8 mouse cellular contexts compared by ENCODE assay signal in the genomic region with DNA sequence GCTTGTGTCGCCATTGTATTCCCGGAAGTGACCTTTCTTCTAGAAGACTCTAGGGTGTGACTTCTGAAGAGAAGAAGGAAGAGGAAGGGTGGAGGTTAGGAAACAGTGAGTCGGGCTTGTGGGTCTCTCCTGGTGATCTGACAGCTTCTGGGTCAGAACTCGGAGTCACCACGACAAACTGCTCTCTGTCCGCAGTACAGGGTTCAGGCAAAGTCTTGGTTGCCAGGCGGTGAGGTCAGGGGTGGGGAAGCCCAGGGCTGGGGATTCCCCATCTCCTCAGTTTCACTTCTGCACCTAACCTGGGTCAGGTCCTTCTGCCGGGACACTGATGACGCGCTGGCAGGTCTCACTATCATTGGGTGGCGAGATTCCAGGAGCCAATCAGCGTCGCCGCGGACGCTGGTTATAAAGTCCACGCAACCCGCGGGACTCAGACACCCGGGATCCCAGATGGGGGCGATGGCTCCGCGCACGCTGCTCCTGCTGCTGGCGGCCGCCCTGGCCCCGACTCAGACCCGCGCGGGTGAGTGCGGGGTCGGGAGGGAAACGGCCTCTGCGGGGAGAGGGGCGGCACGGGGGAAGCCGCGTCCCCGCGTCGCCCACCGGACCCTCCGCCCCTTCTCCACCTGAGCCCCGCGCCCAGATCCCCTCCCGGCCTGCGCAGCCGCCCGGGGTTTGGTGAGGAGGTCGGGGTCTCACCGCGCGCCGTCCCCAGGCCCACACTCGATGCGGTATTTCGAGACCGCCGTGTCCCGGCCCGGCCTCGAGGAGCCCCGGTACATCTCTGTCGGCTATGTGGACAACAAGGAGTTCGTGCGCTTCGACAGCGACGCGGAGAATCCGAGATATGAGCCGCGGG. TPM values are rescaled to one million over a fixed set of nuclear protein-coding genes. Genes with fewer than 3 reads are reported as not detected.
DNase-seq lines count a peak whose midpoint lies in the region; ATAC-seq and TF ChIP-seq lines count a peak whose summit lies in the region.

A gene (plus strand): TSS at position 67 of the 859 bp plus-strand sequence.

- intact Hi-C loops in heart, postnatal 25 days (cut with DNase I): no loop called here

- peaks cover 6% of the 10 kb centered on the region; the same call in 1 of the 2 replicates for H3K27me3 ChIP-seq in ES-Bruce4 (ENCODE audit: control insufficient read depth, insufficient read depth, low read length, poor library complexity, severe bottlenecking)
- no peaks in the 10 kb centered on the region for H3K27me3 ChIP-seq in forebrain, embryonic 15.5 days

- H3K9ac ChIP-seq in ES-Bruce4 (ENCODE audit: low read depth, poor library complexity, severe bottlenecking): peak within 1 kb of the TSS; percentile 60
- peak within 1 kb of the TSS; percentile 73 for H3K9ac ChIP-seq in forebrain, embryonic 15.5 days (replicated peaks)

- DNase-seq in cerebellum, adult 11 months: peak; percentile 93
- peak; percentile 97 for DNase-seq in heart, postnatal 25 days (ENCODE audit: low spot score)
- peak; percentile 84 to 97 for DNase-seq in layer of hippocampus, adult 18-20 months (ENCODE audit: low spot score in 2 of 2)
- peak; percentile 100 for DNase-seq in lung, adult 2 months
- peak; percentile 94 to 96 for DNase-seq in thymus, adult 18-20 months

- H3K27ac ChIP-seq in ES-Bruce4 (ENCODE audit: insufficient read depth, low read length): no peak within 1 kb of the TSS
- no peak within 1 kb of the TSS for H3K27ac ChIP-seq in forebrain, embryonic 15.5 days (replicated peaks)

- peak; percentile 89 for ATAC-seq in forebrain, embryonic 15.5 days (replicated peaks)
- peak; percentile 80 for ATAC-seq in neutrophil, adult 5-6 weeks (ENCODE audit: extremely low read depth, insufficient number of reproducible peaks, low FRiP score, poor library complexity, severe bottlenecking)

- H3K9me3 ChIP-seq in ES-Bruce4 (replicated peaks; ENCODE audit: control insufficient read depth, insufficient read depth, low read length, poor library complexity, severe bottlenecking): no peaks in the 10 kb centered on the region
- no peaks in the 10 kb centered on the region for H3K9me3 ChIP-seq in forebrain, embryonic 15.5 days

- H3K36me3 ChIP-seq in ES-Bruce4 (ENCODE audit: control insufficient read depth, insufficient read depth, low read length, poor library complexity, severe bottlenecking): no peaks in the 10 kb centered on the region
- H3K36me3 ChIP-seq in forebrain, embryonic 15.5 days: no peaks in the 10 kb centered on the region

- no peak for TF ChIP-seq EP300 in ES-Bruce4 (IDR thresholded peaks at IDR 0.05; ENCODE audit: insufficient read depth, low read depth, low read length)

- 2% methylated on average over 73 of the region's 73 CpGs for WGBS in forebrain, embryonic 15.5 days
- WGBS in lung, adult 2 months: under 1% methylated on average over 71 of the region's 73 CpGs

- no peak for TF ChIP-seq CTCF in ES-Bruce4 (IDR thresholded peaks at IDR 0.05; ENCODE audit: low read depth, low read length)
- TF ChIP-seq CTCF in lung, adult 2 months (IDR thresholded peaks at IDR 0.05; ENCODE audit: insufficient read depth, low read length): no peak

- H3K4me2 ChIP-seq in forebrain, embryonic 15.5 days (replicated peaks): peak within 1 kb of the TSS; percentile 97

- no peak for TF ChIP-seq POLR2A in ES-Bruce4 (IDR thresholded peaks at IDR 0.05; ENCODE audit: insufficient read depth, low read length)
- TF ChIP-seq POLR2A in lung, adult 2 months (IDR thresholded peaks at IDR 0.05; ENCODE audit: borderline replicate concordance, extremely low read depth, low read depth, low read length): peak; percentile 97

- peak within 1 kb of the TSS; percentile 41 for H3K4me3 ChIP-seq in ES-Bruce4 (ENCODE audit: low read depth, low read length)
- H3K4me3 ChIP-seq in forebrain, embryonic 15.5 days: peak within 1 kb of the TSS; percentile 80
- peak within 1 kb of the TSS; percentile 89 for H3K4me3 ChIP-seq in lung, adult 2 months (replicated peaks; ENCODE audit: extremely low read depth, low read depth, low read length)

- H3K4me1 ChIP-seq in ES-Bruce4 (ENCODE audit: control insufficient read depth, insufficient read depth, low read length): no peaks in the 10 kb centered on the region
- peaks cover 9% of the 10 kb centered on the region for H3K4me1 ChIP-seq in forebrain, embryonic 15.5 days
- peaks cover 5% of the 10 kb centered on the region for H3K4me1 ChIP-seq in lung, adult 2 months (ENCODE audit: control insufficient read depth, insufficient read depth, low read length)

RNA-seq across cellular contexts. Expression of the gene that starts here (rescaled TPM):
- 19.8 and 23.1 TPM in 2 replicates for polyA plus RNA-seq in ES-Bruce4 (2011; ENCODE audit: insufficient read depth, insufficient read length, low read depth, missing spikeins)
- polyA plus RNA-seq in forebrain, embryonic 15.5 days (2015; fragmentation: Nextera tagmentation; extraction: Ambion mirVana): 48.1 and 50.1 TPM in 2 replicates
- total RNA-seq in heart, postnatal 25 days (2021): 10 to 100 TPM; 84.3 to 89.6 TPM
- 10 to 100 TPM; 22.1 to 26.7 TPM for total RNA-seq in layer of hippocampus, adult 18-20 months (2021)
- 878 and 1,286 TPM in 2 replicates for polyA plus RNA-seq in lung, adult 2 months (2012; rRNA removed)
- 2,114 and 2,381 TPM in 2 replicates for total RNA-seq in neutrophil, adult 5-6 weeks (2017)

Comparison
In these comparisons a context has a peak if more than half of its experiments do, and no peak if none do; other contexts are left out.
1. RNA of the gene that starts here (total RNA-seq): 2,114 to 2,381 TPM in neutrophil, adult 5-6 weeks; 84.3 to 89.6 TPM in heart, postnatal 25 days and 22.1 to 26.7 TPM in layer of hippocampus, adult 18-20 months; every median in the first group is over 10 times any median in the second.
2. RNA of the gene that starts here (polyA plus RNA-seq): 878 to 1,286 TPM in lung, adult 2 months; 48.1 to 50.1 TPM in forebrain, embryonic 15.5 days and 19.8 to 23.1 TPM in ES-Bruce4; every median in the first group is over 10 times any median in the second.
3. Peak in every context shown above with its lines, with median percentiles within 50 percentile points of each other: H3K4me3 ChIP-seq and DNase-seq.